Mouse (Mus musculus) thymus, postnatal 4 days (tissue): ENCODE results near the gene Olfr938.

Source experiments
- DNase-seq: peaks from one replicate; pipeline ENCODE4 v3.0.0; 2021

Gene Olfr938

DNA sequence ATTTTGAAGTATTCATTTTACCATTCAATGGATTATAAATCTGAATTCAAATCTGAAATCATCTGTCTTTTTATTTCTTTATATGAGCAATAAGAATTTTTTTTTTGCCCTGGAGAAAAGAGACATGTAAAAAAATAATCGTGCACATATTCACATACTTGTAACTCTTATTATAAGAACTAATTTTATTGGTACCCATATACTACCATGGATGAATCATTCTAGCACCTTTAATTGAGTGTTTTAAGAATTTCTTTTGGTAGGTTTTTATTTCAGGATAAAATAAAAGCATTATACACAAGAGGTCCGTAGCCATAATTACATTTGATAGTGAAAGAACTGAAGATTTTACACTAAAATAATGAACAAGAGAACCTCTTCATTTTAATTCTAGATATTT lies at the start of gene Olfr938:
Olfr938 (minus strand) TSS at position 101 of the 400 bp plus-strand sequence.
- DNase-seq: no peak

DNA sequence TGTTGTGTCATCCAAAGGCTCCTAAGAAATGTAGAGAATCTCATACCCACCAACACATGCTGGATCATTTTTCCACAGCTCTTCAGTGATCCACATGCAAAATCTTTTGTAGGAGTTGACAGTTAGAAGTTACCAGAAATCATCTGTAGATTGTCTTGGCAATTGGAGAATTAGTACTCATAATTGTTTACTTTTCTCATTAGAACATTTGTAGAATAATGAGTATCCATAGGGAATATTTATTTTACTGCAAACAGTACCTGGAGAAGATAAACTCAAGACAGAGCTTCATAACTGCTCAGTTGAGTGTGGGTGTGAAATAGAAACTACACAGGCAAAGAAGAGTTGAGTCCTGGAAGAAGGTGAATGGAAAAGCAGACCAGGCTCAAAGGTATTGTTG lies 49.1 kb upstream of the Olfr938 start, which contains the start of gene Olfr27:
Olfr27 (plus strand) TSS at position 301 of the 400 bp plus-strand sequence.
- DNase-seq: no peak

DNA sequence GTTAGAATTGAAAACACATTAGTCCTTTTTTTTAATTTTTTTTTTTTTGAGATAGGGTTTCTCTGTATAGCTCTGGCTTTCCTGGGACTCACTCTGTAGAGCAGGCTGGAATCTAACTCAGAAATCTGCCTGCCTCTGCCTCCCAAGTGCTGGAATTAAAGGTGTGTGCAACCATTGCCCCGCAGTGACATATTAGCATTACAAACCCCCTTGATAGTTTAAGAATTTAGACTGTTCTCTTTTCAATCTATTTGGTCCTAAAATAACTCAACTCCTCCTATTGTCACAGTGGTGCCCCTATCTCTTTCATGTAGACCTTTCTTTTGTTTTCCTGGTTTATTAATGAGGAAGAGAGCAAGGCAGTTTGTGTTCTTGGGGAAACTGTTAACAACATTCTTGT lies 48.6 kb upstream of the Olfr938 start:
- DNase-seq: no peak

GRCm38 (mm10) chr9:39064851-39065250 lies 13.8 kb downstream of the Olfr938 start, which contains the start of gene Olfr937:
Gene Olfr937 (minus strand): TSS chr9:39064951.
- DNase-seq: no peak
